Mouse (Mus musculus): ENCODE measurements around the gene Rpl11. TPM values are rescaled to one million over a fixed set of nuclear protein-coding genes. Genes with fewer than 3 reads are reported as not detected.
"Not testable (repeated sequence)": the region's sequence is repeated elsewhere in the genome, so short reads cannot be mapped to it uniquely, and the experiment has no call there.

Gene Rpl11
- polyA plus RNA-seq, 1 experiment from 2014 or later = 303 TPM

- H3K4me2 ChIP-seq (replicated peaks) = no peak overlapping the region
- WGBS = 73% methylated on average over 15 of the region's 15 CpGs
- H3K27ac ChIP-seq = no peak overlapping the region
- DNase-seq (ENCODE audit: low spot score) = no peak
- H3K27me3 ChIP-seq (ENCODE audit: control insufficient read depth, insufficient read depth, low read length) = peaks cover 21% of the 10 kb centered on the region
- H3K36me3 ChIP-seq (replicated peaks; ENCODE audit: control insufficient read depth, insufficient read depth) = no peaks in the 10 kb centered on the region
- H3K9me3 ChIP-seq (ENCODE audit: control insufficient read depth, low read length) = no peaks in the 10 kb centered on the region
- H3K9ac ChIP-seq = no peak overlapping the region
- H3K4me1 ChIP-seq (replicated peaks; ENCODE audit: control insufficient read depth, insufficient read depth, low read length) = peaks cover 7% of the 10 kb centered on the region
- no peak overlapping the region for H3K4me3 ChIP-seq (replicated peaks; ENCODE audit: low read length)
- no peak for ATAC-seq (ENCODE audit: low FRiP score)
Observed at GRCm38 (mm10) chr4:136076776-136077538, 23.7 kb upstream of the Rpl11 start.

GRCm38 (mm10) chr4:136071178-136071714 lies 18.0 kb upstream of the Rpl11 start:
- peak; percentile 85 for DNase-seq (ENCODE audit: low spot score)
- 4% methylated on average over 15 of the region's 15 CpGs for WGBS
- Histone ChIP-seq H3K27ac (no peak overlapping the region), H3K9me3 (ENCODE audit: control insufficient read depth, low read length) (no peaks in the 10 kb centered on the region), H3K4me2 (replicated peaks) (peak overlapping the region; percentile 33), H3K9ac (no peak overlapping the region), H3K4me3 (replicated peaks; ENCODE audit: low read length) (no peak overlapping the region), H3K36me3 (replicated peaks; ENCODE audit: control insufficient read depth, insufficient read depth) (no peaks in the 10 kb centered on the region), H3K4me1 (replicated peaks; ENCODE audit: control insufficient read depth, insufficient read depth, low read length) (0 out of 2 replicates have a peak, but pooled peaks cover 5% of the 10 kb centered on the region), H3K27me3 (ENCODE audit: control insufficient read depth, insufficient read depth, low read length) (no peaks in the 10 kb centered on the region)
- no peak; the same call in 1 of the 2 replicates for ATAC-seq (ENCODE audit: low FRiP score)

GRCm38 (mm10) chr4:136070592-136070991 lies 17.4 kb upstream of the Rpl11 start:
- no peaks in the 10 kb centered on the region for H3K9me3 ChIP-seq (ENCODE audit: control insufficient read depth, low read length)
- H3K27ac ChIP-seq = no peak overlapping the region
- WGBS = 62% methylated on average over 6 of the region's 6 CpGs
- no peaks in the 10 kb centered on the region for H3K27me3 ChIP-seq (ENCODE audit: control insufficient read depth, insufficient read depth, low read length)
- H3K4me1 ChIP-seq (replicated peaks; ENCODE audit: control insufficient read depth, insufficient read depth, low read length) = 0 out of 2 replicates have a peak, but pooled peaks cover 5% of the 10 kb centered on the region
- no peak overlapping the region for H3K9ac ChIP-seq
- H3K4me2 ChIP-seq (replicated peaks) = no peak overlapping the region
- no peak for ATAC-seq (ENCODE audit: low FRiP score)
- H3K4me3 ChIP-seq (replicated peaks; ENCODE audit: low read length) = no peak overlapping the region
- no peaks in the 10 kb centered on the region for H3K36me3 ChIP-seq (replicated peaks; ENCODE audit: control insufficient read depth, insufficient read depth)
- no peak for DNase-seq (ENCODE audit: low spot score)

GRCm38 (mm10) chr4:136069954-136070353 lies 16.7 kb upstream of the Rpl11 start:
- ATAC-seq (ENCODE audit: low FRiP score) = peak; percentile 68; the same call in 1 of the 2 replicates
- Histone ChIP-seq H3K36me3 (replicated peaks; ENCODE audit: control insufficient read depth, insufficient read depth) (no peaks in the 10 kb centered on the region), H3K27me3 (ENCODE audit: control insufficient read depth, insufficient read depth, low read length) (no peaks in the 10 kb centered on the region), H3K4me1 (replicated peaks; ENCODE audit: control insufficient read depth, insufficient read depth, low read length) (0 out of 2 replicates have a peak, but pooled peaks cover 5% of the 10 kb centered on the region), H3K9ac (no peak overlapping the region), H3K9me3 (ENCODE audit: control insufficient read depth, low read length) (no peaks in the 10 kb centered on the region), H3K4me2 (replicated peaks) (no peak overlapping the region), H3K27ac (no peak overlapping the region), H3K4me3 (replicated peaks; ENCODE audit: low read length) (no peak overlapping the region)
- 1% methylated on average over 18 of the region's 18 CpGs for WGBS
- peak; percentile 84 for DNase-seq (ENCODE audit: low spot score)

- ATAC-seq (ENCODE audit: low FRiP score) = no peak
- H3K4me2 ChIP-seq (replicated peaks) = no peak overlapping the region
- H3K4me1 ChIP-seq (replicated peaks; ENCODE audit: control insufficient read depth, insufficient read depth, low read length) = 0 out of 2 replicates have a peak, but pooled peaks cover 5% of the 10 kb centered on the region
- H3K36me3 ChIP-seq (replicated peaks; ENCODE audit: control insufficient read depth, insufficient read depth) = no peaks in the 10 kb centered on the region
- WGBS = 68% methylated on average over 4 of the region's 4 CpGs
- H3K9me3 ChIP-seq (ENCODE audit: control insufficient read depth, low read length) = no peaks in the 10 kb centered on the region
- no peak overlapping the region for H3K9ac ChIP-seq
- no peak overlapping the region for H3K27ac ChIP-seq
- H3K4me3 ChIP-seq (replicated peaks; ENCODE audit: low read length) = no peak overlapping the region
- no peaks in the 10 kb centered on the region for H3K27me3 ChIP-seq (ENCODE audit: control insufficient read depth, insufficient read depth, low read length)
- DNase-seq (ENCODE audit: low spot score) = no peak
Observed at GRCm38 (mm10) chr4:136069313-136069712, 16.1 kb upstream of the Rpl11 start.

- ATAC-seq (ENCODE audit: low FRiP score) (no peak), DNase-seq (ENCODE audit: low spot score) (no peak)
- 94% methylated on average over 4 of the region's 4 CpGs for WGBS
- Histone ChIP-seq H3K9me3 (ENCODE audit: control insufficient read depth, low read length) (no peaks in the 10 kb centered on the region), H3K4me1 (replicated peaks; ENCODE audit: control insufficient read depth, insufficient read depth, low read length) (no peaks in the 10 kb centered on the region), H3K4me3 (replicated peaks; ENCODE audit: low read length) (no peak overlapping the region), H3K4me2 (replicated peaks) (no peak overlapping the region), H3K36me3 (replicated peaks; ENCODE audit: control insufficient read depth, insufficient read depth) (no peaks in the 10 kb centered on the region), H3K27ac (no peak overlapping the region), H3K27me3 (ENCODE audit: control insufficient read depth, insufficient read depth, low read length) (no peaks in the 10 kb centered on the region), H3K9ac (no peak overlapping the region)
Observed at GRCm38 (mm10) chr4:136063143-136063542, 9.9 kb upstream of the Rpl11 start.

- H3K27ac ChIP-seq; H3K4me3 ChIP-seq (replicated peaks; ENCODE audit: low read length); H3K36me3 ChIP-seq (replicated peaks; ENCODE audit: control insufficient read depth, insufficient read depth); H3K9ac ChIP-seq; H3K9me3 ChIP-seq (ENCODE audit: control insufficient read depth, low read length); H3K4me1 ChIP-seq (replicated peaks; ENCODE audit: control insufficient read depth, insufficient read depth, low read length); ATAC-seq (ENCODE audit: low FRiP score); H3K4me2 ChIP-seq (replicated peaks); DNase-seq (ENCODE audit: low spot score); H3K27me3 ChIP-seq (ENCODE audit: control insufficient read depth, insufficient read depth, low read length): not testable (repeated sequence)
- 72% methylated on average over 9 of the region's 9 CpGs for WGBS
Observed at GRCm38 (mm10) chr4:136059800-136060488, 6.7 kb upstream of the Rpl11 start.

GRCm38 (mm10) chr4:136057916-136058315 lies 4.7 kb upstream of the Rpl11 start:
- DNase-seq (ENCODE audit: low spot score) (no peak), ATAC-seq (ENCODE audit: low FRiP score) (no peak)
- Histone ChIP-seq H3K4me3 (replicated peaks; ENCODE audit: low read length) (no peak overlapping the region), H3K9ac (no peak overlapping the region), H3K4me1 (replicated peaks; ENCODE audit: control insufficient read depth, insufficient read depth, low read length) (no peaks in the 10 kb centered on the region), H3K4me2 (replicated peaks) (no peak overlapping the region), H3K9me3 (ENCODE audit: control insufficient read depth, low read length) (no peaks in the 10 kb centered on the region), H3K27me3 (ENCODE audit: control insufficient read depth, insufficient read depth, low read length) (no peaks in the 10 kb centered on the region), H3K36me3 (replicated peaks; ENCODE audit: control insufficient read depth, insufficient read depth) (no peaks in the 10 kb centered on the region), H3K27ac (no peak overlapping the region)
- WGBS = 91% methylated on average over 5 of the region's 5 CpGs

- DNase-seq (ENCODE audit: low spot score) (no peak), ATAC-seq (ENCODE audit: low FRiP score) (no peak)
- Histone ChIP-seq H3K4me3 (replicated peaks; ENCODE audit: low read length) (no peak overlapping the region), H3K27ac (no peak overlapping the region), H3K27me3 (ENCODE audit: control insufficient read depth, insufficient read depth, low read length) (no peaks in the 10 kb centered on the region), H3K9me3 (ENCODE audit: control insufficient read depth, low read length) (no peaks in the 10 kb centered on the region), H3K4me2 (replicated peaks) (no peak overlapping the region), H3K4me1 (replicated peaks; ENCODE audit: control insufficient read depth, insufficient read depth, low read length) (peaks cover 9% of the 10 kb centered on the region), H3K36me3 (replicated peaks; ENCODE audit: control insufficient read depth, insufficient read depth) (peaks cover 10% of the 10 kb centered on the region), H3K9ac (no peak overlapping the region)
- 60% methylated on average over 1 of the region's 1 CpGs for WGBS
Observed at GRCm38 (mm10) chr4:136056030-136056429, 2.8 kb upstream of the Rpl11 start.

Data from hindbrain, embryonic 14.5 days (tissue).